Mouse (Mus musculus) brown adipose tissue, adult 24 weeks (tissue): ENCODE measurements around the gene Slc43a2. TPM values are rescaled to one million over a fixed set of nuclear protein-coding genes. Genes with fewer than 3 reads are reported as not detected.

Source experiments
- H3K27ac ChIP-seq: fragments of 200-500 bp; replicated peaks from 2 replicates; pipeline ENCODE4 v1.5.1; 2012; ENCODE audit warnings: low read depth, mild to moderate bottlenecking, low read length
- H3K4me1 ChIP-seq: fragments of 200-500 bp; 2 replicates; pipeline ENCODE4 v1.6.1; 2012; ENCODE audit warnings: low read length, mixed read lengths; ENCODE audit not compliant: control insufficient read depth, insufficient read depth, insufficient read length
- H3K4me3 ChIP-seq: fragments of 200-500 bp; 2 replicates; pipeline ENCODE4 v1.5.1; 2012; ENCODE audit warnings: low read depth, mild to moderate bottlenecking, low read length, moderate library complexity; ENCODE audit not compliant: insufficient read depth
- polyA plus RNA-seq: library from polyadenylated mRNA; stranded (reverse); fragments of >200 nt; gene quantifications from 2 replicates; pipeline ENCODE4 v1.2.4, GENCODE M21; 2012; ENCODE audit not compliant: missing spikeins, insufficient read depth, insufficient read length

The Slc43a2 gene
- polyA plus RNA-seq, 1 experiment, result 13.4 TPM

GRCm38 (mm10) chr11:75515186-75515585, 16.3 kb upstream of the Slc43a2 start:
- H3K4me1 ChIP-seq, result peaks cover 12% of the 10 kb centered on the region
- no peak overlapping the region; the same call in 1 of the 2 replicates for H3K27ac ChIP-seq
- H3K4me3 ChIP-seq, result peak overlapping the region; percentile 13; the same call in 1 of the 2 replicates

GRCm38 (mm10) chr11:75519834-75520633, 11.5 kb upstream of the Slc43a2 start:
- Histone ChIP-seq H3K27ac (no peak overlapping the region), H3K4me3 (no peak overlapping the region), H3K4me1 (peaks cover 4% of the 10 kb centered on the region)

- no peak overlapping the region for H3K4me3 ChIP-seq
- no peak overlapping the region for H3K27ac ChIP-seq
- no peaks in the 10 kb centered on the region for H3K4me1 ChIP-seq
These were observed 9.9 kb upstream of the Slc43a2 start for GRCm38 (mm10) chr11:75521609-75522008.

GRCm38 (mm10) chr11:75522793-75523192, 8.7 kb upstream of the Slc43a2 start:
- Histone ChIP-seq H3K4me1 (no peaks in the 10 kb centered on the region), H3K4me3 (no peak overlapping the region), H3K27ac (no peak overlapping the region)

GRCm38 (mm10) chr11:75525531-75526125, 5.9 kb upstream of the Slc43a2 start:
- Histone ChIP-seq H3K4me1 (no peaks in the 10 kb centered on the region), H3K4me3 (no peak overlapping the region), H3K27ac (no peak overlapping the region)

GRCm38 (mm10) chr11:75526943-75527342, 4.6 kb upstream of the Slc43a2 start:
- Histone ChIP-seq H3K4me3 (no peak overlapping the region), H3K27ac (no peak overlapping the region), H3K4me1 (no peaks in the 10 kb centered on the region)

- Histone ChIP-seq H3K4me3 (no peak overlapping the region), H3K27ac (no peak overlapping the region), H3K4me1 (peaks cover 7% of the 10 kb centered on the region)
These were observed 1.7 kb upstream of the Slc43a2 start for GRCm38 (mm10) chr11:75529771-75530170.

GRCm38 (mm10) chr11:75530325-75530724, 1.2 kb upstream of the Slc43a2 start:
- Histone ChIP-seq H3K27ac (peak overlapping the region; percentile 83), H3K4me1 (peaks cover 13% of the 10 kb centered on the region), H3K4me3 (peak overlapping the region; percentile 94)

GRCm38 (mm10) chr11:75530845-75531373, 585 bp upstream of the Slc43a2 start:
- H3K4me3 ChIP-seq, result peak overlapping the region; percentile 94
- peaks cover 16% of the 10 kb centered on the region for H3K4me1 ChIP-seq
- H3K27ac ChIP-seq, result peak overlapping the region; percentile 83

GRCm38 (mm10) chr11:75532340-75533277, 1.1 kb downstream of the Slc43a2 start:
- peaks cover 26% of the 10 kb centered on the region for H3K4me1 ChIP-seq
- H3K27ac ChIP-seq, result peak overlapping the region; percentile 92
- H3K4me3 ChIP-seq, result peak overlapping the region; percentile 94

- Histone ChIP-seq H3K27ac (peak overlapping the region; percentile 92), H3K4me3 (peak overlapping the region; percentile 94)
These were observed 2.0 kb downstream of the Slc43a2 start for GRCm38 (mm10) chr11:75533314-75534015.

GRCm38 (mm10) chr11:75534286-75535033, 3.0 kb downstream of the Slc43a2 start:
- Histone ChIP-seq H3K4me3 (peak overlapping the region; percentile 0; the same call in 1 of the 2 replicates), H3K27ac (peak overlapping the region; percentile 92), H3K4me1 (peaks cover 41% of the 10 kb centered on the region)

More at GRCm38 (mm10) chr11:75533314-75534015, 2.0 kb downstream of the Slc43a2 start:
- H3K4me1 ChIP-seq, result peaks cover 35% of the 10 kb centered on the region

GRCm38 (mm10) chr11:75535106-75535795, 3.8 kb downstream of the Slc43a2 start:
- peak overlapping the region; percentile 0; the same call in 1 of the 2 replicates for H3K4me3 ChIP-seq
- H3K4me1 ChIP-seq, result peaks cover 41% of the 10 kb centered on the region
- H3K27ac ChIP-seq, result peak overlapping the region; percentile 92
